Mouse (Mus musculus): Measurements from ENCODE around the gene Mrvi1.

DNA sequence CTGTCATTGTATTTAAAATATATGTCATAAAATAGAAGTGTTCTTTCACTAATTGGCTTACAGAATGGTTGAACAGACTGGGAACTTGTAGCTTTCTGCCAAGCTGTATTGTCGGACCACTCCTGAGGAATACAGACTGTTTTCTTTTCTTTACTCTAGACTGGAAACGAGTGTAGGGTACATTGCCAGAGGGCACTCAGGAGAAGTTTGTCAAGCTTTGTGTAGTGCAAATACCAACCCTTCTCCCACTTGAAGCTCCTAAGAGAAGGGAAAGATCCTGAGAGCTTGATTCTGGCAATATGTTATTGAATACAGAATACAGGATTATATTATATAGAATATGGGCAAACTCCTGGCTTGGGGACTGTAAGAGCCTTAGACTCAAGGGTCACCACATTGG lies 48.3 kb downstream of the Mrvi1 start:
- TF ChIP-seq POLR2A (IDR thresholded peaks at IDR 0.05; ENCODE audit: low read depth, low read length) (no peak), CTCF (conservative IDR thresholded peaks at IDR 0.05; ENCODE audit: insufficient read depth, insufficient read length, low read depth, low read length) (no peak)
